Mouse (Mus musculus): Measurements from ENCODE around the gene Olfr715.
"Not testable (repeated sequence)": the region's sequence is repeated elsewhere in the genome, so short reads cannot be mapped to it uniquely, and the experiment has no call there.

- not testable (repeated sequence) for TF ChIP-seq GATA1 (IDR thresholded peaks at IDR 0.05; ENCODE audit: borderline replicate concordance, low read length); FLI1 (IDR thresholded peaks at IDR 0.05; ENCODE audit: low read length)
Measured at GRCm38 (mm10) chr7:107130983-107131382, at the start of gene Olfr715.
